Comparison of ENCODE assay signal across 9 mouse cellular contexts in the genomic region with DNA sequence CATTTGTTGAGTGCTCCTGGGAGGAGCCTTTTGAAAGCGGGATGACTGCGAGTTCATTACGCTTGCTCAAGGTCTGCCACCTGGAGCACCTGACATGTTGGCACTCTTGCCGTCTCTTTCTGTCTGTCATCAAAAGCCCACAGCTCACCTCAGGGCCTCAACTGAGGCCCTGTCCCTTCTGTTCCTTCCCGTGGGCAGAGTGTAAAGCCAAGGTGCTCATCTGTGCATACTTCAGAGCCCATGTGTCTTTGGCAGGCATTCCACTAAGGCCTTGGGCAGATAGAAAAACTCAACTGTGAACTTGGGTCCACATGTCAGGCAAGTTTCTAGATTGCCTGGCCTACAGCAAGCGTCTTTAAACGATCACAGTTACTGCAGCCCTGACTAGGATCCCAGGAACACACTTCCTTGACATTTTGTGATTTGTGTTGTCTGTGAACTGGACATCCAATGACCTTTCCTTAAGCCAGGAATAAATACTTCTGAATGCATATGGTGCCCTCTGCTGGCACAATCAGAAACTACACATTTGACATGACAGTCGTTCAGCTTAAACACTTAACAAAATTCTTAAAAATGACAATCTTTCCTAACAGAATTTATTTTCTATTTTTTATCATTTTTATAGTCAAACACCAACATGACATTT.
DNase-seq lines count a peak whose midpoint lies in the region; ATAC-seq lines count a peak whose summit lies in the region.
"Had no signal": no experiment of that assay in that cellular context is flagged by ENCODE, and none has a peak within 500 bp of the region (broad histone marks: within the 10 kb centered on the region; RNA-seq: fewer than 3 reads in every experiment).

No protein-coding gene starts in this region.

- no peaks in the 10 kb centered on the region for H3K9me3 ChIP-seq in heart, embryonic 10.5 days
- H3K9me3 ChIP-seq in forebrain, embryonic 13.5 days (replicated peaks): no peaks in the 10 kb centered on the region
- no peaks in the 10 kb centered on the region for H3K9me3 ChIP-seq in hindbrain, embryonic 16.5 days (ENCODE audit: control insufficient read depth, low read length)
- H3K9me3 ChIP-seq in midbrain, embryonic 11.5 days (ENCODE audit: control insufficient read depth, low read length): no peaks in the 10 kb centered on the region
- H3K9me3 ChIP-seq: liver, embryonic 15.5 days had no signal

- H3K4me2 ChIP-seq in forebrain, embryonic 13.5 days: no peak overlapping the region
- no peak overlapping the region for H3K4me2 ChIP-seq in hindbrain, embryonic 16.5 days (ENCODE audit: low read length)
- no peak overlapping the region for H3K4me2 ChIP-seq in midbrain, embryonic 11.5 days
- H3K4me2 ChIP-seq: liver, embryonic 15.5 days had no signal

- no peak overlapping the region for H3K27ac ChIP-seq in heart, embryonic 10.5 days
- no peak overlapping the region for H3K27ac ChIP-seq in forebrain, embryonic 13.5 days
- H3K27ac ChIP-seq in hindbrain, embryonic 16.5 days (ENCODE audit: low read depth, low read length): no peak overlapping the region
- no peak overlapping the region for H3K27ac ChIP-seq in midbrain, embryonic 11.5 days (ENCODE audit: low read depth, low read length)
- H3K27ac ChIP-seq: liver, embryonic 15.5 days had no signal

- peak; percentile 80 for ATAC-seq in forebrain, embryonic 13.5 days
- peak; percentile 61 for ATAC-seq in hindbrain, embryonic 16.5 days
- peak; percentile 66 for ATAC-seq in midbrain, embryonic 11.5 days (ENCODE audit: low FRiP score)

- no peaks in the 10 kb centered on the region for H3K4me1 ChIP-seq in heart, embryonic 10.5 days
- peaks cover 4% of the 10 kb centered on the region; the same call in 1 of the 2 replicates for H3K4me1 ChIP-seq in forebrain, embryonic 13.5 days
- H3K4me1 ChIP-seq in hindbrain, embryonic 16.5 days (ENCODE audit: control insufficient read depth, insufficient read depth, low read depth, low read length): no peaks in the 10 kb centered on the region; the same call in 1 of the 2 replicates
- H3K4me1 ChIP-seq in midbrain, embryonic 11.5 days (ENCODE audit: control insufficient read depth, insufficient read depth, low read length): no peaks in the 10 kb centered on the region
- H3K4me1 ChIP-seq: liver, embryonic 15.5 days had no signal

- H3K36me3 ChIP-seq in heart, embryonic 10.5 days: no peaks in the 10 kb centered on the region
- H3K36me3 ChIP-seq in forebrain, embryonic 13.5 days (ENCODE audit: poor library complexity, severe bottlenecking): peaks cover 9% of the 10 kb centered on the region
- peaks cover 6% of the 10 kb centered on the region; the same call in 1 of the 2 replicates for H3K36me3 ChIP-seq in hindbrain, embryonic 16.5 days (ENCODE audit: control insufficient read depth, insufficient read depth, low read length)
- no peaks in the 10 kb centered on the region for H3K36me3 ChIP-seq in midbrain, embryonic 11.5 days (ENCODE audit: control insufficient read depth, insufficient read depth, low read length)
- H3K36me3 ChIP-seq: liver, embryonic 15.5 days had no signal

- peak; percentile 76 for DNase-seq in heart, adult 11 months
- DNase-seq in heart, embryonic 10.5 days (ENCODE audit: low spot score): no peak
- DNase-seq in c-Kit-positive CD71-positive TER-119-positive erythroid progenitor cells, embryonic 14.5 days (ENCODE audit: low spot score): peak; percentile 20
- peak; percentile 75 to 91 for DNase-seq in left cerebral cortex, adult 18-20 months (ENCODE audit: low spot score in 2 of 2)
- DNase-seq in midbrain, embryonic 11.5 days (ENCODE audit: low spot score, missing footprints): peak; percentile 98
- DNase-seq in right cerebral cortex, postnatal 36 days (ENCODE audit: low spot score in 2 of 2): peak; percentile 44 to 56

- H3K9ac ChIP-seq in forebrain, embryonic 13.5 days: no peak overlapping the region
- H3K9ac ChIP-seq in hindbrain, embryonic 16.5 days (ENCODE audit: low read depth, low read length): no peak overlapping the region
- no peak overlapping the region for H3K9ac ChIP-seq in midbrain, embryonic 11.5 days (ENCODE audit: low read length)
- H3K9ac ChIP-seq: liver, embryonic 15.5 days had no signal

- WGBS in heart, embryonic 10.5 days: 57% methylated on average over 8 of the region's 8 CpGs
- WGBS in forebrain, embryonic 13.5 days: 50% methylated on average over 8 of the region's 8 CpGs
- 47% methylated on average over 8 of the region's 8 CpGs for WGBS in hindbrain, embryonic 16.5 days
- WGBS in midbrain, embryonic 11.5 days: 61% methylated on average over 8 of the region's 8 CpGs

- H3K4me3 ChIP-seq in heart, embryonic 10.5 days: no peak overlapping the region
- H3K4me3 ChIP-seq in forebrain, embryonic 13.5 days: no peak overlapping the region
- no peak overlapping the region for H3K4me3 ChIP-seq in hindbrain, embryonic 16.5 days (ENCODE audit: low read length)
- no peak overlapping the region for H3K4me3 ChIP-seq in midbrain, embryonic 11.5 days (ENCODE audit: low read depth, low read length)
- H3K4me3 ChIP-seq: liver, embryonic 15.5 days had no signal

- no peaks in the 10 kb centered on the region for H3K27me3 ChIP-seq in heart, embryonic 10.5 days (ENCODE audit: insufficient read depth, poor library complexity, severe bottlenecking)
- H3K27me3 ChIP-seq in forebrain, embryonic 13.5 days: no peaks in the 10 kb centered on the region
- H3K27me3 ChIP-seq in hindbrain, embryonic 16.5 days (replicated peaks; ENCODE audit: control insufficient read depth, insufficient read depth, low read length): no peaks in the 10 kb centered on the region
- H3K27me3 ChIP-seq in midbrain, embryonic 11.5 days (ENCODE audit: control insufficient read depth, insufficient read depth, low read length): no peaks in the 10 kb centered on the region
- H3K27me3 ChIP-seq: liver, embryonic 15.5 days had no signal
